Mouse (Mus musculus) lung, postnatal 0 days (tissue): ENCODE measurements around the gene Boc.

Experiments
- CTCF ChIP-seq: IDR thresholded peaks from 2 replicates; pipeline ENCODE4 v1.5.1; 2016; ENCODE audit warnings: antibody characterized with exemption, mild to moderate bottlenecking
- EP300 ChIP-seq: IDR thresholded peaks from 2 replicates; pipeline ENCODE4 v1.6.1; 2016; ENCODE audit warnings: antibody characterized with exemption, mild to moderate bottlenecking, control low read depth

- TF ChIP-seq CTCF (no peak), EP300 (no peak)
Observed at GRCm38 (mm10) chr16:44549381-44549780, 9.3 kb downstream of the Boc start.
